Mouse (Mus musculus) lung, adult 2 months (tissue): ENCODE measurements around the gene Olfr748.

Experiments
- CTCF ChIP-seq: fragments of 200-500 bp; IDR thresholded peaks from 2 replicates; pipeline ENCODE4 v1.5.1; 2011; ENCODE audit warnings: mild to moderate bottlenecking, low read length, control low read depth; ENCODE audit not compliant: insufficient read depth
- POLR2A ChIP-seq: fragments of 200-500 bp; IDR thresholded peaks from 2 replicates; pipeline ENCODE4 v1.6.1; 2011; ENCODE audit warnings: low read depth, mild to moderate bottlenecking, control low read depth, low read length, borderline replicate concordance; ENCODE audit errors: extremely low read depth

DNA sequence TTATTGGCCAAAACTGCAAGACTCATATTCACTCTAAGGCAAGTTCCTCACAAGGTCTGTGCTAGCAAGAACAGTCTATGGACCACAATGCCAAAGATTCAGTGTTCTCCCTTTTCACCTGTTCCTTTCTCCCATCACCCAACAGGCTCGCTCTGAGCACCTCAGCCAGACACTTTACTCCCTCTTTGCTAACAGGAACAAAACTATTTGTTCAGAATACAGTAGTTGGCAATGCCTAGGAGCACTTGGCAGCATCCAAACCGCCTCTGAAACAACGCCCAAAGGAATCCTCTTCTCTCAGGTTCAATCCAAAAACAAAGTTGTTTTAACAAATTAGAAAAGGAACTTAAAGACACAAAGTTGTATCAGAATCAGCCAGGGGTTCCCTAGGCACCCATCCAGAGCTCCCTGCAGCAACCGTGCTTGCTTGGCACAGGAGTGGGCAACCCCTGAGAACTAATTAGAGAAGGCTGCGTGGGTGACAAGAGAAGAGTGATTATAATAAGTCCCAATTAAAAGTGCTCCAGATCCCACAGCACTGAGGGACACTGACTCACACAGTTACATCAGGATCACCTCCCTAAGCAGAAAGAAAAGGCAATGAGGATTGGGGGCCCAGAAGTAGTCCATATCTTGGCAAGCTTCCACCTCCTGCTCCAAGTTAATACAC lies 51.4 kb downstream of the Olfr748 start:
- TF ChIP-seq CTCF: no peak
- no peak for TF ChIP-seq POLR2A
